Mouse (Mus musculus) MEL (cell line): ENCODE measurements around the gene Wls. TPM values are rescaled to one million over a fixed set of nuclear protein-coding genes. Genes with fewer than 3 reads are reported as not detected.

Experiments used
- DNase-seq: peaks from one replicate; pipeline ENCODE4 v3.0.0; 2011; ENCODE audit warnings: low read depth, low spot score
- H3K27ac ChIP-seq: 2 replicates; pipeline ENCODE4 v1.5.1; 2012; ENCODE audit warnings: low read depth, mild to moderate bottlenecking, control low read depth, low read length, moderate library complexity; ENCODE audit not compliant: control insufficient read depth
- H3K27me3 ChIP-seq, 2 experiments: fragments of 150-350 bp in 1 of 2; sonication (generic) in 1 of 2; 2 replicates each; pipeline ENCODE4 v1.6.1; 2012; ENCODE audit warnings: low read length in 2 of 2, mild to moderate bottlenecking in 2 of 2, improper control_type of control experiment in 1 of 2, moderate library complexity in 1 of 2; ENCODE audit not compliant: insufficient read depth in 2 of 2, control insufficient read depth in 1 of 2
- H3K36me3 ChIP-seq, 2 experiments: 2 replicates each; pipeline ENCODE4 v1.6.1; 2012 to 2014; ENCODE audit warnings: low read length in 2 of 2, improper control_type of control experiment in 1 of 2, inconsistent platforms in 1 of 2, mild to moderate bottlenecking in 1 of 2; ENCODE audit not compliant: insufficient read depth in 2 of 2, control insufficient read depth in 1 of 2
- H3K4me1 ChIP-seq, 2 experiments: fragments of 150-350 bp in 1 of 2; sonication (generic) in 1 of 2; 2 replicates each; pipeline ENCODE4 v1.6.1; 2012; ENCODE audit warnings: low read length in 2 of 2, improper control_type of control experiment in 1 of 2, mild to moderate bottlenecking in 1 of 2; ENCODE audit not compliant: insufficient read depth in 2 of 2, control insufficient read depth in 1 of 2
- H3K4me3 ChIP-seq, 2 experiments: fragments of 150-350 bp in 1 of 2; sonication (generic) in 1 of 2; 2 replicates each; pipeline ENCODE4 v1.5.1; 2012; ENCODE audit warnings: low read depth in 2 of 2, low read length in 2 of 2, mild to moderate bottlenecking in 2 of 2, moderate library complexity in 2 of 2, control low read depth in 1 of 2, improper control_type of control experiment in 1 of 2; ENCODE audit not compliant: control insufficient read depth in 1 of 2, insufficient read depth in 1 of 2
- H3K79me2 ChIP-seq: 2 replicates; pipeline ENCODE4 v1.6.1; 2012; ENCODE audit warnings: mild to moderate bottlenecking, low read length, moderate library complexity; ENCODE audit not compliant: control insufficient read depth, poor library complexity, insufficient read depth
- H3K9ac ChIP-seq: 2 replicates; pipeline ENCODE4 v1.6.1; 2012; ENCODE audit warnings: low read depth, mild to moderate bottlenecking, control low read depth, low read length, moderate library complexity; ENCODE audit not compliant: control insufficient read depth, poor library complexity, severe bottlenecking
- H3K9me3 ChIP-seq: fragments of 150-350 bp; sonication (generic); replicated peaks from 2 replicates; pipeline ENCODE4 v1.6.1; 2012; ENCODE audit warnings: mild to moderate bottlenecking, low read length, improper control_type of control experiment, moderate library complexity; ENCODE audit not compliant: insufficient read depth
- CHD2 ChIP-seq: IDR thresholded peaks from 2 replicates; pipeline ENCODE4 v1.6.1; 2011; ENCODE audit warnings: low read length, improper control_type of control experiment
- EP300 ChIP-seq, 2 experiments: IDR thresholded peaks; 2 replicates each; pipeline ENCODE4 v1.6.1; 2011; ENCODE audit warnings: improper control_type of control experiment in 2 of 2, low read length in 2 of 2, low read depth in 1 of 2, mild to moderate bottlenecking in 1 of 2
- GATA1 ChIP-seq: IDR thresholded peaks from 2 replicates; pipeline ENCODE4 v1.6.1; 2011; ENCODE audit warnings: low read depth, low read length, improper control_type of control experiment
- HCFC1 ChIP-seq: IDR thresholded peaks from 2 replicates; pipeline ENCODE4 v1.6.1; 2012; ENCODE audit warnings: low read depth, mild to moderate bottlenecking, inconsistent platforms, low read length, improper control_type of control experiment, moderate library complexity
- JUND ChIP-seq: IDR thresholded peaks from 2 replicates; pipeline ENCODE4 v1.6.1; 2011; ENCODE audit warnings: low read depth, mild to moderate bottlenecking, improper control_type of control experiment, low read length
- KAT2A ChIP-seq: conservative IDR thresholded peaks from 2 replicates; pipeline ENCODE4 v1.6.1; 2012; ENCODE audit warnings: low read depth, low read length, improper control_type of control experiment, inconsistent platforms
- MXI1 ChIP-seq: IDR thresholded peaks from 2 replicates; pipeline ENCODE4 v1.6.1; 2011; ENCODE audit warnings: mild to moderate bottlenecking, low read depth, low read length, improper control_type of control experiment
- MYC ChIP-seq: IDR thresholded peaks from 2 replicates; pipeline ENCODE4 v1.6.1; 2011; ENCODE audit warnings: low read depth, mild to moderate bottlenecking, low read length, improper control_type of control experiment, moderate library complexity
- NELFE ChIP-seq: IDR thresholded peaks from 2 replicates; pipeline ENCODE4 v1.6.1; 2011; ENCODE audit warnings: low read depth, low read length, improper control_type of control experiment
- POLR2A ChIP-seq, 2 experiments: IDR thresholded peaks; 2 replicates each; pipeline ENCODE4 v1.6.1; 2011 to 2012; ENCODE audit warnings: low read length in 2 of 2, mild to moderate bottlenecking in 2 of 2, control low read depth in 1 of 2, improper control_type of control experiment in 1 of 2, low read depth in 1 of 2, moderate library complexity in 1 of 2; ENCODE audit not compliant: control insufficient read depth in 1 of 2, insufficient read depth in 1 of 2, poor library complexity in 1 of 2
- POLR2AphosphoS2 ChIP-seq: IDR thresholded peaks from 2 replicates; pipeline ENCODE4 v1.6.1; 2011; ENCODE audit warnings: low read length, improper control_type of control experiment
- POLR2AphosphoS5 ChIP-seq: IDR thresholded peaks from 2 replicates; pipeline ENCODE4 v1.6.1; 2012; ENCODE audit warnings: low read depth, borderline replicate concordance, mild to moderate bottlenecking, inconsistent platforms, low read length, moderate library complexity, mixed read lengths
- RAD21 ChIP-seq: IDR thresholded peaks from 2 replicates; pipeline ENCODE4 v1.6.1; 2011; ENCODE audit warnings: mild to moderate bottlenecking, low read depth, low read length, improper control_type of control experiment
- SIN3A ChIP-seq: IDR thresholded peaks from 2 replicates; pipeline ENCODE4 v1.6.1; 2012; ENCODE audit warnings: low read length, improper control_type of control experiment, inconsistent platforms
- TCF12 ChIP-seq: IDR thresholded peaks from 2 replicates; pipeline ENCODE4 v1.6.1; 2014; ENCODE audit warnings: low read depth, mild to moderate bottlenecking, inconsistent platforms, low read length, improper control_type of control experiment, moderate library complexity
- UBTF ChIP-seq: IDR thresholded peaks from 2 replicates; pipeline ENCODE4 v1.6.1; 2012; ENCODE audit warnings: low read depth, mild to moderate bottlenecking, inconsistent platforms, low read length, improper control_type of control experiment, moderate library complexity, borderline replicate concordance; ENCODE audit not compliant: insufficient read depth
- USF2 ChIP-seq, 2 experiments: IDR thresholded peaks; 2 replicates each; pipeline ENCODE4 v1.6.1; 2011 to 2012; ENCODE audit warnings: improper control_type of control experiment in 2 of 2, low read length in 2 of 2, borderline replicate concordance in 1 of 2, inconsistent platforms in 1 of 2, low read depth in 1 of 2, mild to moderate bottlenecking in 1 of 2; ENCODE audit not compliant: insufficient read depth in 1 of 2
- ZMIZ1 ChIP-seq: IDR thresholded peaks from 2 replicates; pipeline ENCODE4 v1.6.1; 2012; ENCODE audit warnings: low read depth, mild to moderate bottlenecking, inconsistent platforms, low read length, improper control_type of control experiment, moderate library complexity
- polyA plus RNA-seq, 2 experiments: library from polyadenylated mRNA; stranded (reverse) in 1 of 2; unstranded in 1 of 2; fragments of >175 nt in 1 of 2; fragments of >200 nt in 1 of 2; gene quantifications; 2 replicates each; pipeline versions ENCODE4 v1.2.1 to v1.2.4; 2012; ENCODE audit warnings: low replicate concordance in 2 of 2, low read depth in 1 of 2; ENCODE audit not compliant: insufficient read length in 2 of 2, insufficient read depth in 1 of 2, missing spikeins in 1 of 2
- total RNA-seq: library from RNA; depleted of rRNA; stranded (reverse); fragments of 300-350 nt; gene quantifications from 2 replicates; pipeline ENCODE4 v1.2.3, GENCODE M21; 2012

The Wls gene
- total and polyA plus RNA-seq, 3 experiments: not detected

- TF ChIP-seq ZMIZ1 (no peak), USF2 (IDR thresholded peaks at IDR 0.05; ENCODE audit: borderline replicate concordance in 1 of 2, insufficient read depth in 1 of 2, low read depth in 1 of 2, low read length in 2 of 2) (no peak)
Observed at GRCm38 (mm10) chr3:159885271-159885670, 45.8 kb downstream of the Wls start (continued).

- Histone ChIP-seq H3K27ac (no peak overlapping the region), H3K27me3 (no peaks in the 10 kb centered on the region), H3K79me2 (no peaks in the 10 kb centered on the region), H3K9ac (no peak overlapping the region), H3K36me3 (no peaks in the 10 kb centered on the region), H3K4me3 (no peak overlapping the region), H3K4me1 (no peaks in the 10 kb centered on the region), H3K9me3 (no peaks in the 10 kb centered on the region)
- no peak for DNase-seq
- TF ChIP-seq POLR2AphosphoS2: no peak
- TF ChIP-seq HCFC1: no peak
- TF ChIP-seq GATA1: no peak
- TF ChIP-seq MYC: no peak
- TF ChIP-seq POLR2A (IDR thresholded peaks at IDR 0.05; ENCODE audit: control insufficient read depth in 1 of 2, insufficient read depth in 1 of 2, low read depth in 1 of 2, low read length in 2 of 2, poor library complexity in 1 of 2): no peak
- TF ChIP-seq NELFE: no peak
- no peak for TF ChIP-seq EP300 (IDR thresholded peaks at IDR 0.05; ENCODE audit: low read depth in 1 of 2, low read length in 2 of 2)
Observed at GRCm38 (mm10) chr3:159885781-159886400, 46.4 kb downstream of the Wls start.

DNA sequence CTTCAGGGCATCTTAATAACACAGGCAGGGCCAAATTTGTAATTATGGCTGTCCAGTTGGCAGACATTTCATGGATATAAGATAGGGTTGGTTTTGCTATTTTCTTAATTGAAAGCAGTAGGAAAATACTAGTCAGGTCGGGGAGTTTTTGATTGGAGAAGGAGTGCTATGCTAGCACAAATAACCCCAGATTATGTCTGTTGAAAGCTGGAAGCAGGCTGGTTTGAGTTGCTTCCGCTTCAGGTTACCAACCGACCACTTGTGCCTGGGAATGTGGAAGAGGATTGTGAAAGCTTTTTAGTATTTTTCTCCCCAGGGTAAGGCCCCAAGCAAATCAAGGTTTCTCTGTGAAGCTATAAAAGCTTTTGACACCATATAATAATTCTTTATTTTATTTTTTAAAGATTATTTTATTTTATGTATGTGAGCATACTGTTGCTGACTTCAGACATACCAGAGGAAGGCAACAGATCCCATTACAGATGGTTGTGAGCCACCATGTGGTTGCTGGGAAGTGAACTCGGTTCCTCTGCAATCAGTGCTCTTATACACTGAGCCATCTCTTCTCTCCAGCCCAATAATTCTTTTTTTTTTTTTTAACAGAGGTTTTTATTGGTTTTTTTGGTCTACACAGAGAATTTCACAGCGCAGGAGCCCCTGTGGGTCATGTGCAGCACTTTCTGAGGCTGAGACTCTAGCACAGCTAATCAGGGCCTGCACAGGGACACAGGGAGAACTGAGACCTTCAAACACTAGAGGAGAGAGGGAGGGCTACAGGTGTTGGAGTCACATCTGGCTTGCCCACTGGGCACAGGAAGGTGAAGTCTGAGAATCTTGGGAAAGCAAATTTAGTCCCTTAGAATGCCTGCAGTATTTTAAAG lies 50.9 kb downstream of the Wls start:
- Histone ChIP-seq H3K4me1 (no peaks in the 10 kb centered on the region), H3K36me3 (no peaks in the 10 kb centered on the region), H3K27me3 (no peaks in the 10 kb centered on the region), H3K4me3 (no peak overlapping the region), H3K79me2 (no peaks in the 10 kb centered on the region), H3K9me3 (no peaks in the 10 kb centered on the region), H3K27ac (no peak overlapping the region)
- DNase-seq: no peak
- TF ChIP-seq RAD21 (no peak), UBTF (no peak), KAT2A (no peak), POLR2A (IDR thresholded peaks at IDR 0.05; ENCODE audit: control insufficient read depth in 1 of 2, insufficient read depth in 1 of 2, low read depth in 1 of 2, low read length in 2 of 2, poor library complexity in 1 of 2) (no peak), SIN3A (no peak), TCF12 (no peak), POLR2AphosphoS5 (no peak), CHD2 (no peak), MYC (no peak), NELFE (no peak), EP300 (IDR thresholded peaks at IDR 0.05; ENCODE audit: low read depth in 1 of 2, low read length in 2 of 2) (no peak), ZMIZ1 (no peak), JUND (no peak), MXI1 (no peak), HCFC1 (no peak)
- TF ChIP-seq, all 39 proteins: peak for 0
- no peak overlapping the region for H3K9ac ChIP-seq
